Mouse (Mus musculus): ENCODE data around the gene Tns3.

Gene Tns3

GRCm38 (mm10) chr11:8435101-8435500 is 229.2 kb downstream of the Tns3 start:
- no peak for DNase-seq (ENCODE audit: low read depth)

GRCm38 (mm10) chr11:8434366-8434765 is 230.0 kb downstream of the Tns3 start:
- no peak for DNase-seq (ENCODE audit: low read depth)

GRCm38 (mm10) chr11:8433443-8433842 is 230.9 kb downstream of the Tns3 start:
- no peak for DNase-seq (ENCODE audit: low read depth)

- no peak for DNase-seq (ENCODE audit: low read depth)
Observed at GRCm38 (mm10) chr11:8432941-8433340, 231.4 kb downstream of the Tns3 start.

GRCm38 (mm10) chr11:8427660-8428059 is 236.7 kb downstream of the Tns3 start:
- DNase-seq (ENCODE audit: low read depth) = no peak

- DNase-seq (ENCODE audit: low read depth) = no peak
Observed at GRCm38 (mm10) chr11:8425226-8425570, 239.1 kb downstream of the Tns3 start.

- peak; percentile 69 for DNase-seq (ENCODE audit: low read depth)
Observed at GRCm38 (mm10) chr11:8424342-8425225, 239.8 kb downstream of the Tns3 start.

- no peak for DNase-seq (ENCODE audit: low read depth)
Observed at GRCm38 (mm10) chr11:8405225-8405899, 259.0 kb downstream of the Tns3 start.

GRCm38 (mm10) chr11:8401328-8401727 is 263.0 kb downstream of the Tns3 start:
- DNase-seq (ENCODE audit: low read depth) = no peak

- DNase-seq (ENCODE audit: low read depth) = no peak
Observed at GRCm38 (mm10) chr11:8396329-8396728, 268.0 kb downstream of the Tns3 start.

GRCm38 (mm10) chr11:8391564-8391963 is 272.8 kb downstream of the Tns3 start:
- no peak for DNase-seq (ENCODE audit: low read depth)

- DNase-seq (ENCODE audit: low read depth) = no peak
Observed at GRCm38 (mm10) chr11:8385891-8386405, 278.4 kb downstream of the Tns3 start.
